Mouse (Mus musculus) heart, postnatal 0 days (tissue): ENCODE results near the gene Pianp. TPM values are rescaled to one million over a fixed set of nuclear protein-coding genes. Genes with fewer than 3 reads are reported as not detected.
A peak's percentile ranks its signal among the peaks of the same experiment; 100 is the strongest.

ENCODE experiments used
- ATAC-seq: fragments of 200-750 bp; cut with Nextera tagmentation; 2 replicates; pipeline ENCODE4 v1.8.0; 2017; ENCODE audit warnings: low read depth, moderate number of reproducible peaks, moderate library complexity; ENCODE audit not compliant: insufficient read depth
- DNase-seq: peaks from one replicate; pipeline ENCODE4 v3.0.0-alpha.2; 2016; ENCODE audit warnings: low spot score
- H3K27ac ChIP-seq: fragments of 300-500 bp; sonication (generic); 2 replicates; pipeline ENCODE4 v1.5.1; 2014; ENCODE audit warnings: low read depth, mild to moderate bottlenecking
- H3K27me3 ChIP-seq: fragments of 300-500 bp; sonication (generic); 2 replicates; pipeline ENCODE4 v1.6.1; 2014; ENCODE audit warnings: low read length, mixed read lengths; ENCODE audit not compliant: control insufficient read depth, insufficient read depth
- H3K36me3 ChIP-seq: fragments of 300-500 bp; sonication (generic); replicated peaks from 2 replicates; pipeline ENCODE4 v1.6.1; 2014; ENCODE audit warnings: low read length, mixed read lengths; ENCODE audit not compliant: control insufficient read depth, insufficient read depth
- H3K4me1 ChIP-seq: fragments of 300-500 bp; sonication (generic); 2 replicates; pipeline ENCODE4 v1.6.1; 2014; ENCODE audit warnings: antibody characterized with exemption; ENCODE audit not compliant: control insufficient read depth, insufficient read depth
- H3K4me2 ChIP-seq: fragments of 300-500 bp; sonication (generic); 2 replicates; pipeline ENCODE4 v1.6.1; 2014; ENCODE audit warnings: low read depth, mild to moderate bottlenecking, low read length, moderate library complexity
- H3K4me3 ChIP-seq: fragments of 300-500 bp; sonication (generic); 2 replicates; pipeline ENCODE4 v1.5.1; 2014; ENCODE audit warnings: low read depth, low read length
- H3K9ac ChIP-seq: fragments of 300-500 bp; sonication (generic); replicated peaks from 2 replicates; pipeline ENCODE4 v1.6.1; 2014; ENCODE audit warnings: low read depth, low read length, mixed read lengths
- H3K9me3 ChIP-seq: fragments of 300-500 bp; sonication (generic); replicated peaks from 2 replicates; pipeline ENCODE4 v1.6.1; 2016; ENCODE audit warnings: low read length; ENCODE audit not compliant: control insufficient read depth
- CTCF ChIP-seq: IDR thresholded peaks from 2 replicates; pipeline ENCODE4 v1.5.1; 2016; ENCODE audit warnings: antibody characterized with exemption, control low read depth, low read depth
- EP300 ChIP-seq: IDR thresholded peaks from 2 replicates; pipeline ENCODE4 v1.6.1; 2016; ENCODE audit warnings: antibody characterized with exemption, low read depth
- WGBS: fragments of 180-500 bp; shearing (Covaris S2); extraction: QIAGEN DNeasy Blood & Tissue Kit; methylation state at CpG from one replicate; pipeline ENCODE4 v1.1.7; 2014; 5-methylcytosine and 5-hydroxymethylcytosine counted together
- polyA plus RNA-seq: library from polyadenylated mRNA; unstranded; fragments of >200 nt; fragmentation: Nextera tagmentation; extraction: Ambion mirVana; gene quantifications from 2 replicates; pipeline ENCODE4 v1.2.1, GENCODE M21; 2015
- total RNA-seq: library from RNA; depleted of rRNA; stranded (reverse); fragments of >200 nt; gene quantifications from 2 replicates; pipeline ENCODE4 v1.2.3, GENCODE M21; 2014; ENCODE audit warnings: low replicate concordance

Pianp gene
- total and polyA plus RNA-seq, 2 experiments from 2014 or later = 0.37 TPM; not detected in 1

DNA sequence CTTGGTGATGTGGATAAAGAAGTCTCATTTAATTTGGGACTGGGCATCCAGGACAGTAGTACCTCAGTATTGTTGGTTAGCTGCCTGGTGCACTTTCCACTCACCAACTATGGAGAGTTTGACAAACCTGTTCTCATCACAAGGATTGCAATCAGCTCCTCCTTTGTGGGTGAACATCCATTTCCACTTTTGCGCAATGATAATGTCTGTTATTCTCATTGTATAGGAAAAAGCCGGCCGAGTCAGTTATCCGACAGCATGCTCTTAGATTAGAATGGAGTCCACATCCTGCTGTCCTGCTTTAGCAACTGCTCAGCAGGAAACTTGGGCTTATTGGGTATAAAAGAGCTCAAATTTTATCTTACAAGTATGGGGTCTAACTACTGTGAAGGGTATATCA is 42.2 kb downstream of the Pianp start:
- DNase-seq (no peak), ATAC-seq (no peak)
- peak overlapping the region; percentile 88 for H3K4me2 ChIP-seq
- 77% methylated on average over 4 of the region's 4 CpGs for WGBS
- no peaks in the 10 kb centered on the region for H3K27me3 ChIP-seq
- TF ChIP-seq CTCF (no peak), EP300 (no peak)
- H3K4me3 ChIP-seq = peak overlapping the region; percentile 75
- peaks cover 31% of the 10 kb centered on the region for H3K36me3 ChIP-seq
- H3K4me1 ChIP-seq = peaks cover 13% of the 10 kb centered on the region
- no peak overlapping the region for H3K27ac ChIP-seq
- H3K9me3 ChIP-seq = no peaks in the 10 kb centered on the region
- no peak overlapping the region for H3K9ac ChIP-seq

DNA sequence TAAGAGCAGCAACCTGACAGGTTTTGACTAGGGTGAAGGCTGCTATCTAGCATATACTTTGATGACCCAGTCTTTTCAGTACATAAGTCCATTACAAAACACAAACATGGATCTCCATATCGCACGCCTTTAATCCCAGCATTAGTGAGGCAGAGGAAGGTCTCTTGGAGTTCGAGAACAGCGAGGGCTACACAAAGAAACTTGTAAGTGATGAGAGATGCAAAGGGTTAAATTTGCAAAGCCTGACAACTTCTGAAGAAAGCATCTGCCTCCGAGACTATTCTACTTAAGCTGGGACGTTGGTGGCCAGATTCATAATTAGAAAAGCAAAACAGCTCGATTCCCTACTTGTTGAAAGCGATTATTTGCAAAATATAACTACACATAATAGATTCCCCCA is 42.6 kb downstream of the Pianp start:
- peak overlapping the region; percentile 88 for H3K4me2 ChIP-seq
- ATAC-seq (0 out of 2 replicates have a peak, but pooled peaks have one; percentile 3), DNase-seq (no peak)
- peak overlapping the region; percentile 58 for H3K27ac ChIP-seq
- H3K9me3 ChIP-seq = no peaks in the 10 kb centered on the region
- 5% methylated on average over 8 of the region's 8 CpGs for WGBS
- no peaks in the 10 kb centered on the region for H3K27me3 ChIP-seq
- peak overlapping the region; percentile 75 for H3K4me3 ChIP-seq
- peaks cover 13% of the 10 kb centered on the region for H3K4me1 ChIP-seq
- peaks cover 31% of the 10 kb centered on the region for H3K36me3 ChIP-seq
- 0 out of 2 replicates have a peak overlapping the region, but pooled peaks have one; percentile 3 for H3K9ac ChIP-seq
- TF ChIP-seq EP300 (no peak), CTCF (no peak)

DNA sequence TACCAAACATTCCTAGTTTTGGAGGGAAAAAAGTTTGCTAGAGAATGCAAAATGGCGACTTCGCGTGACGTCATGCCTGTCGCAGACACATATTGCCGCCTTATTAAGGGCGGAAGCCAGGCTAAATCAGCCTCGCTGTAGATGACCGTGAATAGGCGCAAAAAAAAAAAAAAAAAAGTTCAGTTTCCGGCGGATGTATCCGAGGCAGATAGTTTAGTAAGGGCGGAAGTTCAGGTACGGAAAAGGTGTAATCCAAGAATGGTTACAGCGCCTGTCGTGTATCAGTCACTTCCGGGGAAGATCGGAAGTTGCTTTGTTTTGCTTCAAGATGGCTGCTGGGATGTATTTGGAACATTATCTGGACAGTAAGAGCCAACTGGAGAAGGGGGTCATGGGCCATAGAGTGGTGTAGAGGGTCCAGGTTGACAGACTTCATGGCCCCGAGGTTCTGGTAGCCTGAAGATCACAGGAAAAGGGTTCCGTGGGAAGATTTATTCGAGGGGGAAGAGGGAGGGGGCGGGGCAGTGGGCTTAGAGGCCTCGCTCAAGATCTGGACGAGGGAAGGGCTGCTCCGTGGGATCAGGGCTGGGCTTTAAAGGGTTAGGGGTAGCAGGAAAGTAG is 43.1 kb downstream of the Pianp start, which contains the start of gene Ing4:
Gene Ing4 (plus strand): TSS at position 228 of the 621 bp plus-strand sequence.
- TF ChIP-seq CTCF (no peak), EP300 (peak; percentile 95)
- peaks cover 13% of the 10 kb centered on the region for H3K4me1 ChIP-seq
- H3K9ac ChIP-seq = peak within 1 kb of the TSS; percentile 43
- H3K9me3 ChIP-seq = no peaks in the 10 kb centered on the region
- H3K36me3 ChIP-seq = peaks cover 31% of the 10 kb centered on the region
- 0% methylated on average over 25 of the region's 26 CpGs for WGBS
- peak within 1 kb of the TSS; percentile 75 for H3K4me3 ChIP-seq
- H3K4me2 ChIP-seq = peak within 1 kb of the TSS; percentile 88
- ATAC-seq = peak; percentile 97
- no peaks in the 10 kb centered on the region for H3K27me3 ChIP-seq
- peak within 1 kb of the TSS; percentile 72 for H3K27ac ChIP-seq
- DNase-seq = peak; percentile 96

DNA sequence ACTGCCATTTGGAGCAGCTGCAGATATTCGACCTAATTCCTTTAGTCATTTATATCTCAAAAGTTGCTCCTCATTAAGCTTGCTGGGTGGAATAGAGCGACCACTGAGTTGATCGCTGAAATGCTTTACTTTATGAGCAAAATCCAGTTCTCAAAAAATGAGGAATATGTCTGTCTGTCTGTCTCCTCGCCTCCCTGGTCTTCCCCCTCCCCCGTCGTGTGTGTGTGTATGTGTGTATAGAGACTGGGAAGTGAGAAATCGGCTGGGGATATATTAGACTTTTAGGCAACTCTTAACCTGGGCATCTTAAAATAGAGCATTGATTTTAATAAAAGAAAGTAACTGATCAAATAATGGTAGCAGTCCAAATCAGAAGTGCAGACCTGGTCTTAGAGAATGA is 43.7 kb downstream of the Pianp start:
- H3K9me3 ChIP-seq = no peaks in the 10 kb centered on the region
- no peak for ATAC-seq
- 15% methylated on average over 7 of the region's 7 CpGs for WGBS
- no peaks in the 10 kb centered on the region for H3K27me3 ChIP-seq
- DNase-seq = no peak
- peaks cover 31% of the 10 kb centered on the region for H3K36me3 ChIP-seq
- TF ChIP-seq EP300 (no peak), CTCF (no peak)
- peak overlapping the region; percentile 43 for H3K9ac ChIP-seq
- H3K4me1 ChIP-seq = peaks cover 13% of the 10 kb centered on the region
- peak overlapping the region; percentile 88 for H3K4me2 ChIP-seq
- H3K27ac ChIP-seq = peak overlapping the region; percentile 72
- H3K4me3 ChIP-seq = peak overlapping the region; percentile 75

DNA sequence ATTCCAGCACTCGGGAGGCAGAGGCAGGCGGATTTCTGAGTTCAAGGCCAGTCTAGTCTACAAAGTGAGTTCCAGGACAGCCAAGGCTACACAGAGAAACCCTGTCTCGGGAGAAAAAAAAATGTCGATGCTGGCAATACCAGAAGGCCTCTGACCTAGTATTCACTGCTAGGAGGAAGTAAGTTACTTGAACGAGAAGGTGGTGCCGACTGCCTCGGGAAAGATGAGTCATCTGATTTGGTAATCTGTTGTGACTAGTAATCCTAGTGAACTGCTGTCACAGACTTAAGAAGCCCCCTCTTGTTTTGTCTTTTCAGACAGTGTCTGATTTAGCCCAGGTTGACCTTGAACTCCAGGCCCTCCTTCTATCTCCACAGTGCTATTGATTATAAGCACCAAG is 44.6 kb downstream of the Pianp start:
- Histone ChIP-seq H3K27ac (no peak overlapping the region), H3K4me1 (peaks cover 13% of the 10 kb centered on the region), H3K4me3 (no peak overlapping the region), H3K27me3 (no peaks in the 10 kb centered on the region), H3K36me3 (peaks cover 28% of the 10 kb centered on the region), H3K4me2 (no peak overlapping the region), H3K9me3 (no peaks in the 10 kb centered on the region), H3K9ac (no peak overlapping the region)
- TF ChIP-seq CTCF (no peak), EP300 (no peak)
- ATAC-seq (no peak), DNase-seq (no peak)
- whole genome bisulfite sequencing = 67% methylated on average over 7 of the region's 7 CpGs

DNA sequence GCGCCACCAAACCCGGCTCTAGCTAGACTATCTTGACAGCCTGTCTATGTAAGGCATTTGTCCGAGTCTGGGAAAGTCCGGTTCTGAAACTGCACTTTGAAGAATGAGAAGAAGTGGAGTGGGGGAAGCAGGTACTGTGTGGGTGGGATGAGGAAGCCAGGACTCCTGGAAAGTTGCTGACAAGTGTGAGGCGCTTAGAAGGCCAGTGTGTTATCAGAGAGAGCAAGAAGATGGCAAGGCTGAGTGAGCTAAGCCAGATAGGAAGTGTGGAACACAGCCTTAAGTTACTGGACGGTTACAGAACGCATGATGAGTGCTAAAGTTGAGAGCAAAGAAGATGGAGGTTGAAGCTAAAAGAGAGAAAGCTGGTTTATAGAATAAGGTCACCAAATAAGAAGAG is 45.6 kb downstream of the Pianp start:
- H3K4me2 ChIP-seq = no peak overlapping the region
- ATAC-seq = no peak
- no peak overlapping the region for H3K4me3 ChIP-seq
- no peak overlapping the region for H3K9ac ChIP-seq
- 74% methylated on average over 7 of the region's 7 CpGs for WGBS
- TF ChIP-seq CTCF (no peak), EP300 (no peak)
- no peaks in the 10 kb centered on the region for H3K9me3 ChIP-seq
- H3K27ac ChIP-seq = no peak overlapping the region
- H3K4me1 ChIP-seq = peaks cover 13% of the 10 kb centered on the region
- DNase-seq = no peak
- peaks cover 25% of the 10 kb centered on the region for H3K36me3 ChIP-seq
- no peaks in the 10 kb centered on the region for H3K27me3 ChIP-seq
